Mouse (Mus musculus) heart, embryonic 15.5 days (tissue): Measurements from ENCODE around the gene Plekhf1. TPM values are rescaled to one million over a fixed set of nuclear protein-coding genes. Genes with fewer than 3 reads are reported as not detected.

Source experiments
- ATAC-seq: fragments of 200-750 bp; cut with Nextera tagmentation; replicated peaks from 2 replicates; pipeline ENCODE4 v1.8.0; 2017; ENCODE audit warnings: low read depth, moderate TSS enrichment; ENCODE audit not compliant: insufficient number of reproducible peaks, insufficient read depth, low FRiP score
- H3K27ac ChIP-seq: fragments of 300-500 bp; sonication (generic); 2 replicates; pipeline ENCODE4 v1.5.1; 2015; ENCODE audit warnings: mild to moderate bottlenecking, inconsistent platforms
- H3K27me3 ChIP-seq: fragments of 300-500 bp; sonication (generic); 2 replicates; pipeline ENCODE4 v1.6.1; 2015; ENCODE audit warnings: inconsistent platforms
- H3K36me3 ChIP-seq: fragments of 300-500 bp; sonication (generic); 2 replicates; pipeline ENCODE4 v1.6.1; 2015; ENCODE audit warnings: mild to moderate bottlenecking, inconsistent platforms
- H3K4me1 ChIP-seq: fragments of 300-500 bp; sonication (generic); replicated peaks from 2 replicates; pipeline ENCODE4 v1.6.1; 2015; ENCODE audit warnings: inconsistent platforms
- H3K4me2 ChIP-seq: fragments of 300-500 bp; sonication (generic); 2 replicates; pipeline ENCODE4 v1.6.1; 2015; ENCODE audit warnings: inconsistent platforms, mild to moderate bottlenecking, moderate library complexity
- H3K4me3 ChIP-seq: fragments of 300-500 bp; sonication (generic); 2 replicates; pipeline ENCODE4 v1.5.1; 2015; ENCODE audit warnings: mild to moderate bottlenecking, inconsistent platforms
- H3K9ac ChIP-seq: fragments of 300-500 bp; sonication (generic); 2 replicates; pipeline ENCODE4 v1.6.1; 2015; ENCODE audit warnings: mild to moderate bottlenecking, inconsistent platforms
- H3K9me3 ChIP-seq: fragments of 300-500 bp; sonication (generic); replicated peaks from 2 replicates; pipeline ENCODE4 v1.6.1; 2016; ENCODE audit warnings: inconsistent platforms
- WGBS: fragments of 180-500 bp; shearing (Covaris S2); methylation state at CpG from one replicate; pipeline ENCODE4 v1.1.7; 2015; ENCODE audit warnings: mixed read lengths; 5-methylcytosine and 5-hydroxymethylcytosine counted together
- polyA plus RNA-seq: library from polyadenylated mRNA; unstranded; fragments of >200 nt; fragmentation: Nextera tagmentation; extraction: Ambion mirVana; gene quantifications from 2 replicates; pipeline ENCODE4 v1.2.1, GENCODE M21; 2015

Gene Plekhf1
- polyA plus RNA-seq, 1 experiment from 2014 or later = 5.4 TPM

GRCm38 (mm10) chr7:38237140-38237539, 9.3 kb upstream of the Plekhf1 start:
- no peak overlapping the region for H3K4me2 ChIP-seq
- no peak overlapping the region for H3K9ac ChIP-seq
- H3K36me3 ChIP-seq = no peaks in the 10 kb centered on the region
- no peaks in the 10 kb centered on the region for H3K27me3 ChIP-seq
- H3K27ac ChIP-seq = no peak overlapping the region
- H3K4me1 ChIP-seq = no peaks in the 10 kb centered on the region
- no peaks in the 10 kb centered on the region for H3K9me3 ChIP-seq
- H3K4me3 ChIP-seq = no peak overlapping the region
- no peak for ATAC-seq

GRCm38 (mm10) chr7:38236400-38237105, 8.7 kb upstream of the Plekhf1 start:
- Histone ChIP-seq H3K4me3 (no peak overlapping the region), H3K4me2 (no peak overlapping the region), H3K9me3 (no peaks in the 10 kb centered on the region), H3K27me3 (no peaks in the 10 kb centered on the region), H3K4me1 (no peaks in the 10 kb centered on the region), H3K27ac (no peak overlapping the region), H3K9ac (no peak overlapping the region), H3K36me3 (no peaks in the 10 kb centered on the region)
- 35% methylated on average over 11 of the region's 11 CpGs for WGBS
- no peak for ATAC-seq

GRCm38 (mm10) chr7:38230285-38230684, 2.5 kb upstream of the Plekhf1 start:
- 15% methylated on average over 8 of the region's 8 CpGs for WGBS

GRCm38 (mm10) chr7:38228329-38228728, 513 bp upstream of the Plekhf1 start:
- WGBS = 26% methylated on average over 8 of the region's 8 CpGs
- Histone ChIP-seq H3K36me3 (no peaks in the 10 kb centered on the region), H3K27me3 (peaks cover 7% of the 10 kb centered on the region; the same call in 1 of the 2 replicates), H3K4me3 (peak overlapping the region; percentile 83), H3K4me1 (peaks cover 28% of the 10 kb centered on the region), H3K4me2 (peak overlapping the region; percentile 88), H3K9ac (peak overlapping the region; percentile 82), H3K27ac (peak overlapping the region; percentile 10; the same call in 1 of the 2 replicates), H3K9me3 (no peaks in the 10 kb centered on the region)
- no peak for ATAC-seq

More at GRCm38 (mm10) chr7:38230285-38230684, 2.5 kb upstream of the Plekhf1 start:
- Histone ChIP-seq H3K9me3 (no peaks in the 10 kb centered on the region), H3K4me2 (no peak overlapping the region), H3K4me1 (peaks cover 25% of the 10 kb centered on the region), H3K9ac (no peak overlapping the region), H3K36me3 (no peaks in the 10 kb centered on the region), H3K27me3 (peaks cover 7% of the 10 kb centered on the region; the same call in 1 of the 2 replicates), H3K4me3 (no peak overlapping the region), H3K27ac (0 out of 2 replicates have a peak overlapping the region, but pooled peaks have one; percentile 12)
- ATAC-seq = no peak

GRCm38 (mm10) chr7:38227181-38227899, 476 bp downstream of the Plekhf1 start:
- Histone ChIP-seq H3K36me3 (no peaks in the 10 kb centered on the region), H3K27ac (peak overlapping the region; percentile 90), H3K4me2 (peak overlapping the region; percentile 88), H3K9me3 (no peaks in the 10 kb centered on the region), H3K27me3 (peaks cover 7% of the 10 kb centered on the region; the same call in 1 of the 2 replicates), H3K4me1 (peaks cover 28% of the 10 kb centered on the region), H3K9ac (peak overlapping the region; percentile 82), H3K4me3 (peak overlapping the region; percentile 83)
- under 1% methylated on average over 25 of the region's 25 CpGs for WGBS
- peak; percentile 51 for ATAC-seq

- ATAC-seq = no peak
- no peak overlapping the region for H3K9ac ChIP-seq
- H3K4me2 ChIP-seq = peak overlapping the region; percentile 88
- peaks cover 5% of the 10 kb centered on the region for H3K36me3 ChIP-seq
- WGBS = 83% methylated on average over 2 of the region's 2 CpGs
- no peaks in the 10 kb centered on the region for H3K9me3 ChIP-seq
- peaks cover 28% of the 10 kb centered on the region for H3K4me1 ChIP-seq
- H3K27me3 ChIP-seq = peaks cover 7% of the 10 kb centered on the region; the same call in 1 of the 2 replicates
- peak overlapping the region; percentile 90; the same call in 1 of the 2 replicates for H3K27ac ChIP-seq
- H3K4me3 ChIP-seq = peak overlapping the region; percentile 83; the same call in 1 of the 2 replicates
Measured at GRCm38 (mm10) chr7:38226226-38226625, 1.6 kb downstream of the Plekhf1 start.

- H3K27ac ChIP-seq = peak overlapping the region; percentile 82
Measured at GRCm38 (mm10) chr7:38224577-38225369, 3.0 kb downstream of the Plekhf1 start.

GRCm38 (mm10) chr7:38220866-38221265, 7.0 kb downstream of the Plekhf1 start:
- no peak overlapping the region for H3K4me3 ChIP-seq
- H3K36me3 ChIP-seq = peaks cover 18% of the 10 kb centered on the region
- H3K4me1 ChIP-seq = peaks cover 26% of the 10 kb centered on the region
- H3K9me3 ChIP-seq = no peaks in the 10 kb centered on the region
- H3K4me2 ChIP-seq = no peak overlapping the region
- ATAC-seq = no peak
- H3K27ac ChIP-seq = no peak overlapping the region
- 94% methylated on average over 7 of the region's 7 CpGs for WGBS
- H3K27me3 ChIP-seq = no peaks in the 10 kb centered on the region
- no peak overlapping the region for H3K9ac ChIP-seq

More at GRCm38 (mm10) chr7:38224577-38225369, 3.0 kb downstream of the Plekhf1 start:
- Histone ChIP-seq H3K27me3 (peaks cover 6% of the 10 kb centered on the region; the same call in 1 of the 2 replicates), H3K4me1 (peaks cover 29% of the 10 kb centered on the region), H3K9me3 (no peaks in the 10 kb centered on the region), H3K4me2 (peak overlapping the region; percentile 35), H3K4me3 (peak overlapping the region; percentile 23; the same call in 1 of the 2 replicates), H3K36me3 (peaks cover 16% of the 10 kb centered on the region), H3K9ac (no peak overlapping the region)
- ATAC-seq = peak; percentile 29
- WGBS = 55% methylated on average over 13 of the region's 13 CpGs

GRCm38 (mm10) chr7:38219526-38219925, 8.3 kb downstream of the Plekhf1 start:
- 86% methylated on average over 4 of the region's 4 CpGs for WGBS
- no peaks in the 10 kb centered on the region for H3K9me3 ChIP-seq
- H3K36me3 ChIP-seq = peaks cover 18% of the 10 kb centered on the region
- H3K4me3 ChIP-seq = no peak overlapping the region
- H3K4me2 ChIP-seq = no peak overlapping the region
- peaks cover 18% of the 10 kb centered on the region for H3K4me1 ChIP-seq
- no peaks in the 10 kb centered on the region for H3K27me3 ChIP-seq
- no peak for ATAC-seq
- H3K27ac ChIP-seq = no peak overlapping the region
- H3K9ac ChIP-seq = no peak overlapping the region

- no peak overlapping the region for H3K27ac ChIP-seq
- no peaks in the 10 kb centered on the region for H3K9me3 ChIP-seq
- no peak overlapping the region for H3K9ac ChIP-seq
- ATAC-seq = no peak
- peaks cover 18% of the 10 kb centered on the region for H3K4me1 ChIP-seq
- H3K27me3 ChIP-seq = no peaks in the 10 kb centered on the region
- peaks cover 18% of the 10 kb centered on the region for H3K36me3 ChIP-seq
- 76% methylated on average over 8 of the region's 8 CpGs for WGBS
- H3K4me2 ChIP-seq = no peak overlapping the region
- no peak overlapping the region for H3K4me3 ChIP-seq
Measured at GRCm38 (mm10) chr7:38218631-38219367, 9.0 kb downstream of the Plekhf1 start.
